Mouse (Mus musculus): ENCODE measurements around the gene Sestd1.

The Sestd1 gene

GRCm38 (mm10) chr2:77138879-77139278 is 141.5 kb downstream of the Sestd1 start:
- DNase-seq (ENCODE audit: low read depth, low spot score): no peak

- no peak for DNase-seq (ENCODE audit: low read depth, low spot score)
These were observed 145.5 kb downstream of the Sestd1 start for GRCm38 (mm10) chr2:77134906-77135305.

- DNase-seq (ENCODE audit: low read depth, low spot score): no peak
These were observed 147.0 kb downstream of the Sestd1 start for GRCm38 (mm10) chr2:77133407-77133806.

All from mesoderm, embryonic 11.5 days (tissue).